26 mouse cellular contexts compared by ENCODE assay signal in genomic region chr14:52272781-52273180, GRCm38 (mm10). TPM values are rescaled to one million over a fixed set of nuclear protein-coding genes. Genes with fewer than 3 reads are reported as not detected.
A peak's percentile ranks its signal among the peaks of the same experiment; 100 is the strongest.
DNase-seq lines count a peak whose midpoint lies in the region; ATAC-seq lines count a peak whose summit lies in the region.
"Had no signal": no experiment of that assay in that cellular context is flagged by ENCODE, and none has a peak within 500 bp of the region (broad histone marks: within the 10 kb centered on the region; RNA-seq: fewer than 3 reads in every experiment).

No protein-coding gene starts in this region.

- intact Hi-C loops in heart, postnatal 25 days (cut with DNase I): no loop called here
- intact Hi-C loops in gastrocnemius, postnatal 14 days (cut with DNase I; ENCODE audit: low total_unique reads): no loop called here
- intact Hi-C loops in gastrocnemius, postnatal 36 days (cut with DNase I): no loop called here

- ATAC-seq in inflammation-experienced regulatory T-cells, adult 6 months: peak; percentile 48
- ATAC-seq: forebrain, postnatal 0 days; intestine, embryonic 15.5 days; liver, embryonic 12.5 days; liver, postnatal 0 days; Patski had no signal

- DNase-seq in adrenal gland, adult 2 months: peak; percentile 80
- DNase-seq in adrenal gland, postnatal 4 days (ENCODE audit: low spot score in 2 of 2): no peak
- peak; percentile 19 for DNase-seq in ES-CJ7 (ENCODE audit: low read depth, low spot score)
- peak; percentile 61 for DNase-seq in adrenal gland, postnatal 10 days
- DNase-seq in heart, postnatal 25 days (ENCODE audit: low spot score): no peak
- DNase-seq in gastrocnemius, postnatal 14 days: no peak
- no peak for DNase-seq in gastrocnemius, postnatal 36 days
- DNase-seq: cerebellum, adult 11-12 months; cerebellum, postnatal 10 days; forebrain, postnatal 0 days; heart, postnatal 4 days; kidney, adult 2 months; kidney, postnatal 4 days; layer of hippocampus, postnatal 36 days; left cerebral cortex, postnatal 4 days; liver, postnatal 0 days; lung, postnatal 4 days; retina, postnatal 1 day; right cerebral cortex, postnatal 25 days; thymus, postnatal 14 days had no signal

RNA-seq across cellular contexts. Expression of gene Tox4, which starts 6.2 kb away (rescaled TPM):
- total RNA-seq in adrenal gland, adult 2 months (2021): 10 to 100 TPM; 51.4 to 58.2 TPM
- 20.2 and 26.3 TPM in 2 replicates for polyA plus RNA-seq in adrenal gland, adult 2 months (2012; rRNA removed)
- 10 to 100 TPM; 61.8 to 62.0 TPM for total RNA-seq in adrenal gland, postnatal 4 days (2021)
- 10 to 100 TPM; 41.7 to 52.8 TPM for total RNA-seq in adrenal gland, postnatal 10 days (2021)
- polyA plus RNA-seq in inflammation-experienced regulatory T-cells, adult 6 months (2017; shearing (Covaris generic)): 10 to 100 TPM; 72.4 to 95.3 (median 75.9) TPM
- total RNA-seq in heart, postnatal 25 days (2021): 10 to 100 TPM; 33.0 to 37.6 TPM
- 10 to 100 TPM; 31.9 to 33.1 TPM for total RNA-seq in gastrocnemius, postnatal 14 days (2021)
- 10 to 100 TPM; 43.5 to 46.1 TPM for total RNA-seq in gastrocnemius, postnatal 36 days (2021)

RNA-seq across cellular contexts. Expression of gene Rab2b, which starts 6.6 kb away (rescaled TPM):
- 10 to 100 TPM; 39.1 to 48.7 TPM for total RNA-seq in adrenal gland, adult 2 months (2021)
- polyA plus RNA-seq in adrenal gland, adult 2 months (2012; rRNA removed): 10.7 and 12.4 TPM in 2 replicates
- 10 to 100 TPM; 38.9 to 39.8 TPM for total RNA-seq in adrenal gland, postnatal 4 days (2021)
- total RNA-seq in adrenal gland, postnatal 10 days (2021): 10 to 100 TPM; 26.2 to 29.0 TPM
- 10 to 100 TPM; 17.2 to 25.9 (median 23.6) TPM for polyA plus RNA-seq in inflammation-experienced regulatory T-cells, adult 6 months (2017; shearing (Covaris generic))
- total RNA-seq in heart, postnatal 25 days (2021): 1 to 10 TPM; 4.2 to 5.2 TPM
- 1 to 10 TPM; 3.7 to 5.0 TPM for total RNA-seq in gastrocnemius, postnatal 14 days (2021)
- total RNA-seq in gastrocnemius, postnatal 36 days (2021): 1 to 10 TPM; 2.0 to 3.0 TPM
- polyA plus RNA-seq: erythroblast, embryonic 14.5 days had no signal

RNA-seq across cellular contexts. Expression of gene Chd8, which starts 15.2 kb away (rescaled TPM):
- total RNA-seq in adrenal gland, adult 2 months (2021): 10 to 100 TPM; 70.7 to 79.1 TPM
- polyA plus RNA-seq in adrenal gland, adult 2 months (2012; rRNA removed): 21.8 and 26.7 TPM in 2 replicates
- 100 to 1,000 TPM; 153 to 165 TPM for total RNA-seq in adrenal gland, postnatal 4 days (2021)
- total RNA-seq in adrenal gland, postnatal 10 days (2021): 100 to 1,000 TPM in 1 of 2 experiments, 10 to 100 TPM in 1; 71.0 to 103 TPM
- 10 to 100 TPM; 61.5 to 84.9 (median 76.6) TPM for polyA plus RNA-seq in inflammation-experienced regulatory T-cells, adult 6 months (2017; shearing (Covaris generic))
- total RNA-seq in heart, postnatal 25 days (2021): 10 to 100 TPM; 34.6 to 44.8 TPM
- total RNA-seq in gastrocnemius, postnatal 14 days (2021): 10 to 100 TPM; 36.5 to 37.7 TPM
- 10 to 100 TPM; 26.6 to 30.8 TPM for total RNA-seq in gastrocnemius, postnatal 36 days (2021)

RNA-seq across cellular contexts. Expression of gene Mettl3, which starts 32.1 kb away (rescaled TPM):
- total RNA-seq in adrenal gland, adult 2 months (2021): 10 to 100 TPM; 37.1 to 55.0 TPM
- 22.4 and 24.5 TPM in 2 replicates for polyA plus RNA-seq in adrenal gland, adult 2 months (2012; rRNA removed)
- total RNA-seq in adrenal gland, postnatal 4 days (2021): 10 to 100 TPM; 32.0 to 41.9 TPM
- total RNA-seq in adrenal gland, postnatal 10 days (2021): 10 to 100 TPM; 25.4 to 32.0 TPM
- 10 to 100 TPM; 37.5 to 63.7 (median 40.4) TPM for polyA plus RNA-seq in inflammation-experienced regulatory T-cells, adult 6 months (2017; shearing (Covaris generic))
- total RNA-seq in heart, postnatal 25 days (2021): 10 to 100 TPM; 14.3 to 17.8 TPM
- total RNA-seq in gastrocnemius, postnatal 14 days (2021): 10 to 100 TPM; 11.8 to 14.7 TPM
- total RNA-seq in gastrocnemius, postnatal 36 days (2021): 10 to 100 TPM; 11.4 to 14.2 TPM

RNA-seq across cellular contexts. Expression of gene Sall2, which starts 55.8 kb away (rescaled TPM):
- 10 to 100 TPM in 1 of 2 experiments, 1 to 10 TPM in 1; 4.4 to 10.5 TPM for total RNA-seq in adrenal gland, adult 2 months (2021)
- 6.1 and 6.4 TPM in 2 replicates for polyA plus RNA-seq in adrenal gland, adult 2 months (2012; rRNA removed)
- 10 to 100 TPM; 17.0 to 20.1 TPM for total RNA-seq in adrenal gland, postnatal 4 days (2021)
- total RNA-seq in adrenal gland, postnatal 10 days (2021): 10 to 100 TPM in 1 of 2 experiments, 1 to 10 TPM in 1; 7.2 to 10.1 TPM
- polyA plus RNA-seq in inflammation-experienced regulatory T-cells, adult 6 months (2017; shearing (Covaris generic)): 1 to 10 TPM; 1.5 to 4.4 (median 3.9) TPM
- 1 to 10 TPM; 1.4 to 1.8 TPM for total RNA-seq in heart, postnatal 25 days (2021)
- total RNA-seq in gastrocnemius, postnatal 14 days (2021): 1 to 10 TPM; 1.9 to 2.4 TPM
- total RNA-seq in gastrocnemius, postnatal 36 days (2021): under 1 TPM; 0.56 to 0.79 TPM
- total RNA-seq: MEL had no signal

Comparison
In these comparisons a context has a peak if more than half of its experiments do, and no peak if none do; other contexts are left out.
1. DNase-seq: peak in adrenal gland, adult 2 months (single experiment), ES-CJ7 (single experiment) and adrenal gland, postnatal 10 days (single experiment); none in adrenal gland, postnatal 4 days (0 of 2), heart, postnatal 25 days (single experiment), gastrocnemius, postnatal 14 days (single experiment) and gastrocnemius, postnatal 36 days (0 of 2).
2. RNA of gene Rab2b, which starts 6.6 kb away (total RNA-seq): 39.1 to 48.7 TPM in adrenal gland, adult 2 months, 38.9 to 39.8 TPM in adrenal gland, postnatal 4 days and 26.2 to 29.0 TPM in adrenal gland, postnatal 10 days; 4.2 to 5.2 TPM in heart, postnatal 25 days, 3.7 to 5.0 TPM in gastrocnemius, postnatal 14 days and 2.0 to 3.0 TPM in gastrocnemius, postnatal 36 days; every median in the first group is over 4 times any median in the second.